Mouse (Mus musculus) heart, postnatal 4 days (tissue): ENCODE measurements around the gene Cstf3. TPM values are rescaled to one million over a fixed set of nuclear protein-coding genes. Genes with fewer than 3 reads are reported as not detected.
"Not testable (repeated sequence)": the region's sequence is repeated elsewhere in the genome, so short reads cannot be mapped to it uniquely, and the experiment has no call there.

Experiments
- DNase-seq: peaks from one replicate; pipeline ENCODE4 v3.0.0; 2021
- total RNA-seq, 2 experiments: library from RNA; stranded (reverse); gene quantifications; 2 replicates each; pipeline ENCODE4 v1.2.3; 2021

Cstf3 gene
- total RNA-seq = 10 to 100 TPM; 32.9 to 37.7 TPM

DNA sequence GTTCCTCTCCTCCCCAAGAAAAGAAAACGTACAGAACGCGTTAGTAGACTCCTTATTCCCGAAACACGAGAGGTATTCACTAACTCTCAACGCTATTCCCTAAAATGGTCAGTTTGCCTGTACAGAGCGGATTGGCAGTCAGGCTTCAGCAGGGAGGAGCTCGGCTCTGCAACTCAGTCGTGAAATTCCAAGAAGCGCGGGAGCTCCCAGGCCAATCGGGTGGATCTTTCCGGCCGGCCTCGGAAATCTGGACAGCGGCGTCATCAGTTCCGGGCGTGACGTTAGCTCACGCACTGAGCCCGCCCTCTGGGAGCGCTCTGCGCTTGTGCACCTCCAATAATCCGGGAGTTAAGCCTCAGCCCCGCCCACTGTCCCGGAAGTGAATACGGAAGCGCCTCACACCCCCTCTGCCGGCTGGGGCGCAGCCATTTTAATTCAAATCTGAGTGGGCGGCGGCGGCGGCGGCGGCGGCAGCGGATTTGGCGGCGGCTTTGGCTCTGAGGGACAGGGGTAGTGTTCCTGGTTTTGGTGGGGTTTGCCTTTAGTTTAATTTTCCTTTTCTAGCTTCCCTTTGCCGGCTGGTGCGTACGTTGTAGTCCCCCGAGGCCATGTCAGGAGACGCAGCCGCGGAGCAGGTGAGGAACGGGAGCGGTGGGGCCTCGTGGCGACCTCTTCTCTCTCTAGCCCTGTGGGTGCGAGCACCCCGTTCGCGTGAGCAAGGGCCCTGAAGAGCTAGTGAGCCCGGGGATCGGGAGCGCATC is at the start of gene Cstf3:
Cstf3 (plus strand) TSS at position 456 of the 761 bp plus-strand sequence.
- peak; percentile 99 for DNase-seq

DNA sequence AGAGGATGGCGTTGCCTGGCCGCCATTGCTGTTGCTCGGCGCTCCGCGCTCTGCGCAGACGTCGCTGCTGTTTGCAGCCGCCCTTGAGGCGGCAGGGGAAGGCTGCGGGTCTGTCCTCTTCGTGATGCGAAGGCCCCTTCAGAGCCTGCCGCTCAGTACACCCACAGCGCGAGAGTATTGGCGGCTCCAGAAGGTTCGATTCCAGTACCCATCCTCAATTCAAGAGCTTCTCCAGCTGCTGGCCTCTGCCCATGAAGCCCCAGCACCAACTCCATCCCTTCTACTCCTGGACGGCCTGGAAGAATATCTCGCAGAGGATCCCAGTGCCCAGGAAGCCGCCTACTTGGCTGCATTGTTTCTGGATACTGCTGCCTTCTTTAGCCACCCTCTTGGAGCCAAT is 33.6 kb upstream of the Cstf3 start:
- not testable (repeated sequence) for DNase-seq

DNA sequence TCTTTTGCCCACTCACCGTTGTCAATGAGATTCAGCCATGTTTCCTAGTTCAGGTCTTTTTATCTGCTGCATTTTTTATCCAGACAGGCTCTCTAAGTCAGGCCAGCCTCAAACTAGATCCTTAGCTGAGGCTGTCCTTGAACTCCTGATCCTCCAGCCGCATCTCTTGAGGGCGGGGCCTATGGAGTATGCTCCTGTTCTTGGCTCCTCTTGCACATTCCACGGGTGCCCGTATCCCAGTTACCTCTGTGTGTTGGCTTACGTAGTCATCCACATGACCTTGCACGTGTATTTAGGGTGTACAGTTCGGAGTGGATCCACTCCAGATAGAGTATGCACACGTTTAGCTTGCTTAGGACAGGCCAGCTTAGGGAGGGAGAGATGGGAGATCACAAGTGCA is 32.6 kb upstream of the Cstf3 start:
- no peak for DNase-seq

DNA sequence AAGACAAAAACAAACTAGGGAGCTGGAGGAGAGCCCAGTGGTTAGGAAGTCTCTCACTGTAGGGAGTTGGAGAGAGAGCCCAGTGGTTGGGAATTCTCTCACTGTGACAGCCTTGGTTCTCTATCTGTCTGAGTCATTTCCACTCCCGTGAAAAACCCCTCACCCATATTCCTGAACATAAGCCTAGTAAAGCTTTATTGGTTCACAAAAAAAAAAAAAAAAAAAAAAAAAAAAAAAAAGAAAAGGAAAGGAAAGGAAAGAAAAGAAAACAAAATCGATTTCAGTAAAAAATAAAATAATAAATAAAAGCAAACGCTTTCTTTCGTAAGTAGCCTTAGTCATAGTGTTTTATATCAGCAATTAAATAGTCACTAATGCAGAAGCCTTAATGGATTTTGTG is 32.0 kb upstream of the Cstf3 start:
- DNase-seq = no peak

DNA sequence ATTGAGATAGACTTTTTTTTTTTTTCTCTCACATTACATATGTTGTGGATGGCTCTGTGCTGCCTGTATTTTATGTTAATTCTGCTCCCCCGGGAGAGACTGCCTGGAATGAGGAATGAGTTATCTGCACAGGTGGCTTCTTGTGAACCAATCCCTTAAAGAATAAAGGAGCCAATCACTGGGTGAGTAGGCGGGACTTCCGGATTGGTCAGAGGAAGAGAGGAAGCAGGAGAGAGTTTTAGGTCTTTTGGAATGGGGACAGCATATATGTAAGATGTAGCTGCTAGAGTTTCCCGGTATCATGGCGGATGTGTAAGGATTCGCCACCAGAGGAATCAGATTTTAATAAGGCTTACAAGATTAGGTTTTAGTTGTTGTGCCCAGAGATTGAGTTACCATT is 31.4 kb upstream of the Cstf3 start:
- no peak for DNase-seq

DNA sequence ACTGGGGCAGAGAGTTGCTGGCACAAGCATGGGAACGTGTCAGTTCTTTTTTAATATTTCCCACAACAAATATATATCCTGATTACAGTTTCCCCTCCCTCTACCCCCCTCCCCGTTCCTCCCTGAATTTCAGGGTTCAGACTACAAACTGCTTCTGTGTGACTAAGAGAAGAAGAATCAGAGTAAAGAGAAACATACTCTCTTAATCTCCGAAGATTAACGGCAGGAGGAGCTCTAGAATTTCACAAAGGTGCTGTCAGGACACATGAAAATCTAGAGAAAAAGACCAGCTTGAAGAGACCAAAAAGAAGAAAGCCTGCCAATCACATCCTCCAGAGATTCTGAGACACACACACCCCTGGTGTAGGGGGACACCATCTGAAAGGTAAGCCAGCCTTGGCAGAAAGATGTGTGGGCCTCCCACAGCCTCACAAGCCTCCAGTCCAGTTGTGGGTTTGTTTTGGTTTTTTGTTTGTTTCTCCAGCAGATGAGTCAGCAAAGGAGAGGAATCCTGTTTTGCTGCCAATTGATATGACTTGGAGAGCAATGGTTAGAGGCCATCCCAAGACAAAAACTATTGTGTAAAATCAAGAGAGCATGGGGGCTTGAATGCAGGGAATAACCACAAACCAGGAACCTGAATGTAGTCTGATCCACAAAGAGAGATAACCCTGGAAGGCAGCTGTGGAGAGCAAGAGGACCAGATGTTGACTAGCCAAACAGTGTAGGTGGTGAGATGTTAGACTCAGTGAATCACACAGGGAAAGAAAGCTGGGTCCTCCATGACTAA is 30.5 kb upstream of the Cstf3 start:
- no peak for DNase-seq

DNA sequence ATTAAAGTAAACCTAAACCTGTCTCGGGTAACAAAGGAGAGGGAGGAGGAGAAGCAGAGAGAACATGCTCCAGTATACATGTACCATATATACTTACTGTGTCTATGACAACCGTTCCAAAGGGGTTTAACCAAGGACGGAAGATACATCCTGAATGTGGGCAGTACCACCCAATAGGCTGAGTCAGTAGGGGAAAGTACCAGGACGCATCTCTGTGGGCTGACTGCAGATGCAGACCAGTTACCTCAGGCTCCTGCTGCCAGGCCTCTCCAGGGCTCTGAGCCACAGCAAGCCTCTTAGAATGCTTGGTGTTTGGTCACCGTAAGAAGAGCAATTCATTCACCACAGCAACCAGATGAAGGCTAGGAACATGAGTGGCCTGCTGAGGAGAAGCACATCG is 28.9 kb upstream of the Cstf3 start:
- no peak for DNase-seq

DNA sequence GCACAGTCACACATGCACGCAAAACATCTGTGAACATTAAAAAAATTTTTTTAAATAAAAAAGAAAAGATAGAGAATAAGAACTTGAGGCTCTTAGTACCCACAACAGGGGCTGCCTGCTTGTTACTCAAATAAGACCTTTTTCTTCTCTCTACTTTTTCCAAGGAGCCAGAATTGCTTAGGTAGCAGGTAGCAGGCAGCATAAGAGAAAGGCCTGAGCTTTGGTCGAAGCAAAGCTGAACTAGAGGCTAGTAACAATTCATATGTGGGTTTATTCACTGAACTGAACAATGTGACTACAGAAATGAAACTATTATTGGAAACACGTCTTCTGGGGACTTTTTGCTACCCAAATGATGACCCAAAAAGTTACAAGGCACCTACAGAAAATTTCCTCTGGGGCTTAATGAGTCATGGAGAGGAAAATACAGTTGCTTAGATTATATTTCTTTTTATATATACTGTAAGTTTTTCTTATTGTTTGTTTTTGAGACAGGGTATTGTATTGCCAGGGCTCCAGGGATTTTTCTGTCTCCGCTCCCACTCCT is 28.3 kb upstream of the Cstf3 start:
- no peak for DNase-seq

DNA sequence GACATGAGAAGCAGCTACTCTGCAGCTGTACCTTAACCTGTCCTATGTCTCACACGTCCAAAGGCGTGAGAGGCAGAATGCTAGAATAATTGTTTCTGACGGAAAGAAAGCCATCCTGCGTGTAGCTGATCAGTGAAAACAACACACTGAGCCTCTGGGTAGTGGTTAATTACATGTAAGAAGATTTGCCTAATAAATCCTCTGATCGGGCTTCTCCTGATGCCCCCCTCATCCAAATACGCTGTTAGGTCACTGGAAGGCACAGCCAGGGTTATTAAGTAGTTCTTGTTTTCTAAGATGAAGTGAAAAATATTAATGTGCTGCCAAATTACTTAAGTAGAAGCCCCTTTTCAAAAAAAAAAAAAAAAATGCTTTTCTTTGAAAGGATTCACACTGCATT is 18.3 kb upstream of the Cstf3 start:
- no peak for DNase-seq

DNA sequence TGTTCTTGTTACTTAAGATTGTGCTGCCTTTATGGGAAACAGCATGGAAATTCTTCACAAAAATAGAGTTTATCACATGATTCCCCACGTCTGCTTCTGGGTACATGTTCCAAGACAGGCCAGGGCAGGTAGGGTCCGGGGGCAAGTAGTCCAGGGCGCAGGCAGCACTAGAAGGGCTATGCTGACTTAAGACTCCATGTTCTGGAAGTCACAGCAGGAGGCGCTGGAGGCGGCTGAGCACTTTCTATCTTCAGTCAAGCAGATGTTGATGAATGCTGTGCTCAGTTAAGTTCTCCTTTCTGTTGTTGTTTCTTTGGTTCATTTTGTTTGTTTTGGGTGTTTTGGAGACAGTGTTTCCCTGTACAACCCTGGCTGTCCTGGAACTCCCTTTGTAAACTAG is 14.1 kb upstream of the Cstf3 start:
- DNase-seq = no peak

DNA sequence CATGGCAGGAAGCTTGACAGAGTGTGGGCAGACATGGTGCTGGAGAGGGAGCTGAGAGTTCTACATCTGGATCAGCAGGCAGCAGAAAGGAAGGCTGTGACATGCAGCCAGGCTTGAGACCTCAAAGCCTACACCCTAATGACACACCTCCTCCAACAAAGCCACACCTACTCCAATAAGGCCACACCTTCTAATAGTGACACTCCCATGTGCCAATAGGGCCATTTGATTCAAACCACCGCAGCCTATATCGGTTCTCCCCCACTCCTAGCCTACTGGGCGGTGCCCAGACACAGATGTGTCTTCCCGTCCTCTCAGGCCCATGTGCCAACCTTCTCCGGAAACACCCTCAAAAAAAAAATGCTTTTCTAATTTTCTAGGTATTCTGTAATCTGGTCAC is 12.3 kb upstream of the Cstf3 start:
- DNase-seq = no peak

DNA sequence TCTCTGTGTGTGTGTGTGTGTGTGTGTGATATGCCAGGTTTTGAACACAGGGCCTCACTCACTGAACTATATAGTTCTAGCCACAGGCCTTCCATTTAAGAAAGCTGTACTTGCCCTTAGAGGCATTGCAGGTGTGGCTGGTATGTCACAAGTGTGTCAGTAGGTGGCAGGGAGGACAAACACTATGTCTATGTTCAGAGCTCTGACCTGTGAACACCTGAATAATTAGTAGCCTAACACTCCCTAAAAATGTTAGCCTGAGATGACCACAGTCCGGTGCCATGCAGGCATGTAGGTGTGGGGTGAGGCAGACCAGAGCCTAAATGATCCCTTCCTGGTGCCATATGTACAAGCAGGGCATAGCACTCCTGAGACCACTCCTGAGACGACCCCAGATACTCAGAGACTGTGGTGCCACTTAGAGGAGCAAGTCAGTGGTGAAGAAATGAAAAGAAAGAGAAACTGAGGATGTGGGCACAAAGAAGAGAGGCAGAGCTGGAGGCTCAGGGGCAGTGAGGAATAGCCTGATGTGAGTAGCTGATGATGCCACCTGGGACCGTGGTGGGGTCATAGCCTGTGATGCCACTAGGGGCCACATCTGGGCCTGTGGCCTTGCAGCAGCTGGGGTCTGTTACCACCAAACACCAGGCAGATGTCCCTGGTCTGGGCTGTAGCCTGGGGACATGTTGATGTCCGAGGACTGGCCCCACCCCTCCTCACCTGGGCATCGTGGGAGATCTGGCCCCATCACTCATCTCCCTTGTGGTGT is 11.3 kb upstream of the Cstf3 start:
- DNase-seq = no peak

DNA sequence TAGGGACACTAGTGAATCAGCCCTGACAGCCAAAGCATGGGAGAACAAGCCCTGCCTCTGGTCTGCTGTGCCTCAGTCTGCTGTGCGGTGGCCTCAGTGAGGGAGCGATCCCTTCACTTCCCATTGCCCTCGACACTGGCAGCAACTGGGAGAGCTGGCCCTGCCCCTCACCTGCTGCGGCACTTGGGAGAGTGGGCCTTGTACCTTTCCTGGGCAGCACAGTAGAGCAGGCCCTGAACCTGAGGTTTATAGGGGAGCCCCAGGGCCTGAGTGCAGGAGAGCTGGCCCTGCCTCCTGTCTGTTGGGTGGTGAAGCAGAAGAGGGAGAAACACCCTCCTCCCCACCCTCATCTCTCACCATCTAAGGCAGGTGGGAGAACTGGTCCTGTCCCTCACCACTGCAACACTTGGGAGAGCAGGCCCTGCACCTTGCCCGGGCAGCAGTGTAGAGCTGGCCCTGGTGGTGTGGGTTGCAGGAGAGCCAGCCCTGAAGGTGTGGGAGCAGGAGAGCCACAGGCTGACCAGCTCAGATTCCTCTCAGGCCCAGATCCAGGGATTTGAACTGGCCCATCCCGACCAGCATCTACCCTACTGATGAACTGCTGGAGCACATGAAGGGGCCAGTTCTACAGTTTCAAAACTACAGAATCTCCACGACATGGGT is 10.4 kb upstream of the Cstf3 start:
- no peak for DNase-seq

DNA sequence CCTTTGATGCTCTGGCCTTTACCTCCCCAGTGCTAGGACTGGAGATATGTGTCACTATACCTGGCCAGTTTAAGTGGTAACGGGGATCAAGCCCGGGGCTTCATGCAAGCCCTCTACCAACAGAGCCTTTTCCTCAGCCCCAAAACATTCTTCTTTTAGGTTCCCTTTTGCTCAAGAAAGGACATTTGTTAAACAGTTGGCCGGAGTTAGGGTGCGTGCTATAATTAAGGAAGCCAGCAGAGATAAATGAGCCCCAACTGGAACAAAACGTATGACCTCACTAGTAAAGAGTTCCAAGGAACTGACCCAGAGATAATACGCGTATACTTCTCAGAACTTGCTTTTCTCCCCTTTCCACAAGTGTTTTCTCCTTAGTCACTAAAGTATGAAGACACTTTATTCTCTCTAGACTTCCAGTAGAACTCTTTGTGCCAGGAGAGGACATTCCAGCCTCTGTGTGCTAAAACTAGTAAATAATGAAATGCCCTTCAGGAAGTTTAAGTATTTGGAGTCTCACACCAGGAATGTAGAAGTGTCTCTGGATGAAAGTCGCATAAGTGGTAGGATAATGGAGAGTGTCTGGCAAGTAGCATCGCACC is 8.9 kb upstream of the Cstf3 start:
- no peak for DNase-seq

DNA sequence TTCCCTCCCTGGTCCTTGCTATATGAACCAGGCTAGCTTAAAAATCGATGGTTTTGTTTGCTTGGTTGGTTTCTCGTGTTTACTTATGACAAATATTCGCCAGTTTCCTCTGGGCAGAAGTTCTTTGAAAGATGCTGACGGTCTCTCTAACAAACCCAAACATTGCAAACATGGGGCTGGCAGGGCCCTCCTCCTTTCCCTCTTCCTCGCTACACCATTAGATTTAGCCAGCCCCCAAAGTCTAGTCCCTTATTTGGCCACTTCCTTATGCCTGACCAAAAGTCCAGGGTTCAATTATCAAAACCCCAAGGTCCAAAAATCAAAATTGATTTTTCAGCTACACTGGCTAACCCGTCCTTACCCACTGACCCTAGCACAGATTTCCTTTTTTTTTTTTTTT is 7.3 kb upstream of the Cstf3 start:
- no peak for DNase-seq

DNA sequence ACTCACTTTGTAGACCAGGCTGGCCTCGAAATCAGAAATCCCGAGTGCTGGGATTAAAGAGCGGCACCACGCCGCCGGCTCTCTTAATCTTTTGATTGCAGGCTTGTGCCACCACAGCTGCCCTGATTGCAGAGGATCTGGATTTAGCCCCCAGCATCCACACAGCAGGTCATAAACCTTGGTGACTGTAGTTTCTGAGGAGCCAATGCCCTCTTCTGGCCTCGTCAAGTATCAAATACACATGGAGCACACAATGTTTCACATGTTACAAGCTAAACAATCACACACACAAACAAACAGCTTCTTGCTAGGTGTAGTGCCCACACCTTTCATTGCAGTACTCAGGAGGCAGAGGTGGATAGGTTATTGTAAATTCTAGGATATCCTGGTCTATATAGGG is 6.1 kb upstream of the Cstf3 start:
- DNase-seq = no peak

DNA sequence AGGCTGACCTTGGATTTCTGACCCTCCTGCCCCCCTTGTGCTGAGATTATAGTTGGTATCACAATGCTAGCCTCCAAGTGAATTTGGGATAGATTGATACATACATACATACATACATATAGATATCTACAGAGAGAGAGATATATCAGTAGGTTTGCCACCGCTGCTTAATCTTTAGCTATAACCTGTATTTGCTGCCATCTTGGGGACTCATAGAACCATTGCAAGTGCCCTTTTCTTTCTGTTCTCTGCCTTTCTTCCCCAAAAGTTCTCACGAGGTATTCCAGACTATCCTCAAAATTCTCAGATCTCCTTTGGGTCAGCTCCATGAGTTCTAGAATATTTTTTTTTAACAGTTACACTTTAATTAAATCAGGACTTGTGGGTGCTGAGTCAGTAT is 4.7 kb upstream of the Cstf3 start:
- DNase-seq = no peak

DNA sequence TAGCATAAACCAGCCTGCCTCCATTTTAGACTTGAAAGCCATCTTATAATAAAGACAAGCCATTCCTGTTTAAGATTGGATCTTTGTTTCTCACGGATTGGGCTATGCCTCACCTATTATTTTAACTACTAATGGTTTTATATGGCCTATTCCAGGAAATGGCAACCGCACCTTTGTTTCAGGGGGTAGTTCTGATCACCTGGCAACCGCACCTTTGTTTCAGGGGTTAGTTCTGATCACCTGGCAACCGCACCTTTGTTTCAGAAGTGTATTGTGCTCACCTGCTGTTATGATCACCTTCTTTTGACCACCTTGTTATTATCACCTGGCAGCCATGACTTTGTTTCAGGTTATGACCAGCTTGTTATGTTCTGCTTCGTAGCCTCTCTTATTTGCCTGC is 1.8 kb upstream of the Cstf3 start:
- no peak for DNase-seq

DNA sequence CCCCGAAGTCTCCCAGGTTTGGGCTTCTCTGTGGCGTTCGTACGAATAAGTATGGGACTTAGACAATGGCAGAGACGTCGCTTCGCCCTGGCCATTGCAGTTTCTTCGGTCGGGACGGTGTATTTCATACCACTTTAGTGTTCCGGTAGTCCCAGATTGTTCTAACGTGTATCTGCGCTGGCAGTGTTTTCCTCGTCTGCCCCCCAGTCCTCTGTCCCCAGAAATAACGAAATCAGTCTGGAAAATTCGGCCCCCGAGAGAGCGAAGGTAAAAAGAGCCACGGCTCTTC is 450 bp downstream of the Cstf3 start:
- no peak for DNase-seq

DNA sequence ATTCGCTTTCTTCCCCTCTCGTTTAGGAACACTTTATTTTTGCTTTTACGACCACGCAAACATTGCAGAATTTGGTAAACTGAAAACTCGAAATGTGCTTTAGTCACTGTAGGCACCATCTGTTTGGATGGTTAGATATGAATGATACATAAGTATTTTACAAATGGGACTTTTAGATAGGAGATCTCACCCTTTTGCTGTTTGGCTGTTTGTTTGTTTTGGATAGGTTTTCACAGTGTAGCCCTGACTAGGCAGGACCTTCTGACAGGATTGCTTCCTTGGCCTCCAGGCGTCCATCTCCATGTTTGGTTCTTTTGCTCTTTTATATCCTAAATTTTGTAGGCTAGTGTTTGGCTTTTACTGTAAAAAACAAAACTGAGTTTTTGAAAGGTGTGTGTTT is 818 bp downstream of the Cstf3 start:
- DNase-seq = no peak

DNA sequence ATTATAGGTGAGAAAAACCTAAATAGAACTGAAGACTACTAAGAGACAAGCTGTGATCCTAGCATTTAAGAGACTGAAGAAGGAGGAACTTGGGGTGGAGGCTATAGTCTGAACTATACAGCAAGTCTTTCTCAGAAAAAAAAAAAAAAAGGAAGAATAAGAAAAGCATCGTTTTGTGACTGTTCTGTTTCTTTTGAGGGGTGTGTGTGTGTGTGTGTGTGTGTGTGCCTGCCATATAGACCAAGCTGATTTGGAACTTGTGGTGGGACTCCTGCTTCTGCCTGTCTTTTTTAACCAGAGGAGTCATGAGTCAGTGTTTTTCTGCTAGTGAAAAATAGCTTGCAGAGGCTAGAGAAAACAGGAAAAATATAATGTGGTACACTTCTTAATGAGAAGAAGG is 4.7 kb downstream of the Cstf3 start:
- DNase-seq = no peak

DNA sequence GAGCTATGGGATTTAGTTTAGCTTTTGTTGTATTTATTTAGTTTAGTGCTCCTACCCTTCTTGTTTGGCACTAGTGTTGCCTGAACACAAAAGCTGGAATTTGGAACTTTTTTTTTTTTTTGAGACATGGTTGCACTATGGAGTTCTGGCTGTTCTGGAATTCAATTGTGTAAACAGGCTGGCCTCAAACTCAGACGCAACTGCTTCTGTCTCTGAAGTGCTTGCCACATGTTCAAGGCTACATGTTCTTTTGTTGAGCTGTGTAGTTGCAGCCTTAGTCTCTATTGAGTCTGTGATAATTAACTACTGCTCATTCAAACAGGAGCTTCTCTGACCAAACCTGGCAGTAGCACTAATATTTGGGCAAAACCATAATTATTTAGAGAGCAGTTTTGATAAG is 13.1 kb downstream of the Cstf3 start:
- DNase-seq = no peak
